ENCODE assay signal across 9 mouse cellular contexts in genomic region chr8:61247270-61248025, GRCm38 (mm10). TPM values are rescaled to one million over a fixed set of nuclear protein-coding genes. Genes with fewer than 3 reads are reported as not detected.
DNase-seq lines count a peak whose midpoint lies in the region; ATAC-seq lines count a peak whose summit lies in the region.
"Had no signal": no experiment of that assay in that cellular context is flagged by ENCODE, and none has a peak within 500 bp of the region (broad histone marks: within the 10 kb centered on the region; RNA-seq: fewer than 3 reads in every experiment).

No protein-coding gene starts in this region.

- H3K4me3 ChIP-seq in embryonic facial prominence, embryonic 14.5 days (ENCODE audit: low read depth, low read length), result no peak overlapping the region
- H3K4me3 ChIP-seq in midbrain, embryonic 14.5 days (replicated peaks; ENCODE audit: low read depth, low read length), result no peak overlapping the region

- H3K9me3 ChIP-seq in embryonic facial prominence, embryonic 14.5 days (ENCODE audit: control insufficient read depth, low read length), result peaks cover 18% of the 10 kb centered on the region
- 0 out of 2 replicates have a peak, but pooled peaks cover 5% of the 10 kb centered on the region for H3K9me3 ChIP-seq in midbrain, embryonic 14.5 days (ENCODE audit: control insufficient read depth, low read length)

- H3K27me3 ChIP-seq in embryonic facial prominence, embryonic 14.5 days (replicated peaks; ENCODE audit: control insufficient read depth, insufficient read depth, low read length), result no peaks in the 10 kb centered on the region
- H3K27me3 ChIP-seq in midbrain, embryonic 14.5 days (ENCODE audit: control insufficient read depth, insufficient read depth, low read length), result no peaks in the 10 kb centered on the region

- WGBS in embryonic facial prominence, embryonic 14.5 days, result 61% methylated on average over 13 of the region's 13 CpGs
- WGBS in midbrain, embryonic 14.5 days, result 37% methylated on average over 13 of the region's 13 CpGs

- peaks cover 14% of the 10 kb centered on the region; the same call in 1 of the 2 replicates for H3K36me3 ChIP-seq in embryonic facial prominence, embryonic 14.5 days (ENCODE audit: control insufficient read depth, insufficient read depth, low read length)
- no peaks in the 10 kb centered on the region for H3K36me3 ChIP-seq in midbrain, embryonic 14.5 days (ENCODE audit: control insufficient read depth, insufficient read depth, low read length)

- no peak overlapping the region for H3K4me2 ChIP-seq in embryonic facial prominence, embryonic 14.5 days (ENCODE audit: low read depth, low read length)
- no peak overlapping the region for H3K4me2 ChIP-seq in midbrain, embryonic 14.5 days (ENCODE audit: low read length)

- no peak overlapping the region for H3K9ac ChIP-seq in embryonic facial prominence, embryonic 14.5 days (ENCODE audit: low read depth, low read length)
- no peak overlapping the region for H3K9ac ChIP-seq in midbrain, embryonic 14.5 days (replicated peaks; ENCODE audit: low read length)

- intact Hi-C loops in heart, postnatal 36 days (cut with DNase I), result loop anchor here (2.0 kb wide), 1 partner anchor 19 kb away; no protein-coding TSS in a partner anchor

- ATAC-seq in embryonic facial prominence, embryonic 14.5 days (ENCODE audit: low read depth), result peak; percentile 81
- ATAC-seq in midbrain, embryonic 14.5 days (ENCODE audit: low FRiP score, low TSS enrichment), result peak; percentile 71; the same call in 1 of the 2 replicates
- ATAC-seq in erythroblast, adult 5-6 weeks (replicated peaks; ENCODE audit: low FRiP score, poor library complexity, severe bottlenecking), result no peak

- H3K27ac ChIP-seq in embryonic facial prominence, embryonic 14.5 days (replicated peaks; ENCODE audit: low read depth, low read length), result no peak overlapping the region
- peak overlapping the region; percentile 53 for H3K27ac ChIP-seq in midbrain, embryonic 14.5 days (replicated peaks; ENCODE audit: low read depth, low read length)

- H3K4me1 ChIP-seq in embryonic facial prominence, embryonic 14.5 days (ENCODE audit: control insufficient read depth, insufficient read depth, low read length), result no peaks in the 10 kb centered on the region
- peaks cover 8% of the 10 kb centered on the region for H3K4me1 ChIP-seq in midbrain, embryonic 14.5 days (ENCODE audit: control insufficient read depth, insufficient read depth, low read length)

- DNase-seq in kidney, adult 9 months, result peak; percentile 20
- DNase-seq in kidney, postnatal 14 days, result no peak
- peak; percentile 68 for DNase-seq in embryonic facial prominence, embryonic 14.5 days (ENCODE audit: low spot score)
- DNase-seq in heart, postnatal 36 days, result peak; percentile 31
- peak; percentile 35 for DNase-seq in midbrain, embryonic 14.5 days
- no peak for DNase-seq in right cerebral cortex, postnatal 36 days (ENCODE audit: low spot score in 2 of 2)
- DNase-seq in spleen, postnatal 4 days (ENCODE audit: low spot score in 2 of 2), result no peak
- DNase-seq: B cell, adult 2 months had no signal

RNA-seq across cellular contexts. Expression of gene Sh3rf1, which starts 23.8 kb away (rescaled TPM):
- polyA plus RNA-seq in embryonic facial prominence, embryonic 14.5 days (2014; fragmentation: Nextera tagmentation; extraction: Ambion mirVana), result 10.5 and 11.1 TPM in 2 replicates
- total RNA-seq in heart, postnatal 36 days (2021), result 1 to 10 TPM; 5.7 to 6.5 TPM
- polyA plus RNA-seq in midbrain, embryonic 14.5 days (2014; fragmentation: Nextera tagmentation; extraction: Ambion mirVana), result 32.2 and 38.4 TPM in 2 replicates
- total RNA-seq in erythroblast, adult 5-6 weeks (2015; ENCODE audit: low replicate concordance), result 0.19 TPM in 1 of 2 replicates, not detected in the other
- total RNA-seq in erythroblast, adult 5-6 weeks (2017; ENCODE audit: low replicate concordance), result 0.28 and 0.43 TPM in 2 replicates

Comparison
In these comparisons a context has a peak if more than half of its experiments do, and no peak if none do; other contexts are left out.
1. DNase-seq: peak in kidney, adult 9 months (single experiment), embryonic facial prominence, embryonic 14.5 days (single experiment), heart, postnatal 36 days (2 of 2) and midbrain, embryonic 14.5 days (single experiment); none in kidney, postnatal 14 days (single experiment), right cerebral cortex, postnatal 36 days (0 of 2) and spleen, postnatal 4 days (0 of 2).
2. RNA of gene Sh3rf1, which starts 23.8 kb away (total RNA-seq): 5.7 to 6.5 TPM in heart, postnatal 36 days; 0.19 to 0.43 TPM in erythroblast, adult 5-6 weeks; every median in the first group is over 4 times any median in the second.